Mouse (Mus musculus) C2C12 (cell line): ENCODE results near the gene Gm20388. TPM values are rescaled to one million over a fixed set of nuclear protein-coding genes. Genes with fewer than 3 reads are reported as not detected.

Experiments
- H3K27me3 ChIP-seq: one replicate; pipeline ENCODE4 v1.6.1; 2011; ENCODE audit not compliant: control insufficient read depth, insufficient read depth, insufficient read length
- H3K36me3 ChIP-seq: one replicate; pipeline ENCODE4 v1.6.1; 2011; ENCODE audit not compliant: control insufficient read depth, insufficient read depth
- H3K4me3 ChIP-seq: one replicate; pipeline ENCODE4 v1.5.1; 2011; ENCODE audit warnings: mild to moderate bottlenecking, control low read depth; ENCODE audit not compliant: poor library complexity, insufficient read depth, severe bottlenecking
- H3K79me2 ChIP-seq: one replicate; pipeline ENCODE4 v1.6.1; 2011; ENCODE audit not compliant: control insufficient read depth, insufficient read depth
- H3K79me3 ChIP-seq: one replicate; pipeline ENCODE4 v1.6.1; 2011; ENCODE audit warnings: low read depth, control low read depth
- H3ac ChIP-seq: one replicate; pipeline ENCODE3; 2011; ENCODE audit warnings: low read depth; ENCODE audit not compliant: control insufficient read depth, insufficient read length
- CEBPB ChIP-seq: IDR thresholded peaks from one replicate; pipeline ENCODE4 v1.6.1; 2011; ENCODE audit warnings: low read depth, mild to moderate bottlenecking, control low read depth, moderate library complexity
- CTCF ChIP-seq: IDR thresholded peaks from one replicate; pipeline ENCODE4 v1.5.1; 2011; ENCODE audit not compliant: control insufficient read depth, insufficient read depth, insufficient read length
- FOSL1 ChIP-seq: IDR thresholded peaks from one replicate; pipeline ENCODE4 v1.8.0; 2011; ENCODE audit warnings: mild to moderate bottlenecking, low read length; ENCODE audit not compliant: poor library complexity, insufficient read depth, severe bottlenecking
- MAX ChIP-seq: IDR thresholded peaks from one replicate; pipeline ENCODE4 v1.6.1; 2011; ENCODE audit warnings: mild to moderate bottlenecking, control low read depth
- MYOD1 ChIP-seq: IDR thresholded peaks from one replicate; pipeline ENCODE4 v1.6.1; 2011; ENCODE audit warnings: low read depth; ENCODE audit not compliant: control insufficient read depth, insufficient read length
- MYOG ChIP-seq: IDR thresholded peaks from one replicate; pipeline ENCODE4 v1.6.1; 2011; ENCODE audit not compliant: control insufficient read depth, insufficient read length; ENCODE audit errors: extremely low read depth
- USF1 ChIP-seq: IDR thresholded peaks from one replicate; pipeline ENCODE4 v1.6.1; 2011; ENCODE audit warnings: low read depth, mild to moderate bottlenecking, control low read depth, moderate library complexity
- polyA plus RNA-seq: library from polyadenylated mRNA; unstranded; fragments of >200 nt; fragmentation: generic; extraction: Trizol; gene quantifications from one replicate; pipeline ENCODE4 v1.2.1, GENCODE M21; 2012; ENCODE audit warnings: missing spikeins

Gm20388 gene
- polyA plus RNA-seq, 1 experiment, result 15.0 TPM

GRCm38 (mm10) chr8:122620446-122620845 is 2709.8 kb downstream of the Gm20388 start:
- peaks cover 16% of the 10 kb centered on the region for H3K27me3 ChIP-seq
- no peaks in the 10 kb centered on the region for H3K36me3 ChIP-seq
- H3K4me3 ChIP-seq, result no peak overlapping the region
- H3ac ChIP-seq, result no peak overlapping the region
- TF ChIP-seq CEBPB, result no peak
- no peak for TF ChIP-seq USF1
- TF ChIP-seq CTCF, result no peak
- TF ChIP-seq MAX, result no peak
- no peak for TF ChIP-seq MYOG
- TF ChIP-seq FOSL1, result no peak
- TF ChIP-seq MYOD1, result no peak
- H3K79me3 ChIP-seq, result no peaks in the 10 kb centered on the region
- H3K79me2 ChIP-seq, result no peaks in the 10 kb centered on the region

GRCm38 (mm10) chr8:122622727-122623126 is 2712.1 kb downstream of the Gm20388 start, which contains the start of gene Pabpn1l:
Pabpn1l (minus strand) TSS chr8:122622739.
- Histone ChIP-seq H3K27me3 (peaks cover 39% of the 10 kb centered on the region), H3K36me3 (no peaks in the 10 kb centered on the region), H3K4me3 (no peak within 1 kb of the TSS), H3K79me2 (no peaks in the 10 kb centered on the region), H3K79me3 (no peaks in the 10 kb centered on the region), H3ac (no peak within 1 kb of the TSS)
- TF ChIP-seq CEBPB (no peak), FOSL1 (no peak), MYOD1 (no peak), CTCF (no peak), MAX (no peak), MYOG (no peak), USF1 (no peak)

- Histone ChIP-seq H3K79me3 (no peaks in the 10 kb centered on the region), H3K36me3 (no peaks in the 10 kb centered on the region), H3K4me3 (no peak overlapping the region), H3ac (no peak overlapping the region), H3K79me2 (no peaks in the 10 kb centered on the region), H3K27me3 (peaks cover 52% of the 10 kb centered on the region)
- TF ChIP-seq MYOG, result no peak
- no peak for TF ChIP-seq MYOD1
- TF ChIP-seq USF1, result no peak
- no peak for TF ChIP-seq CTCF
- no peak for TF ChIP-seq MAX
- TF ChIP-seq FOSL1, result no peak
- no peak for TF ChIP-seq CEBPB
Observed at GRCm38 (mm10) chr8:122623844-122624642, 2713.4 kb downstream of the Gm20388 start.

- no peaks in the 10 kb centered on the region for H3K79me3 ChIP-seq
- no peak for TF ChIP-seq MYOG
- TF ChIP-seq MYOD1, result no peak
Observed at GRCm38 (mm10) chr8:122624653-122625052, 2714.0 kb downstream of the Gm20388 start.

GRCm38 (mm10) chr8:122625811-122626210 is 2715.2 kb downstream of the Gm20388 start:
- Histone ChIP-seq H3K4me3 (no peak overlapping the region), H3ac (no peak overlapping the region), H3K79me3 (no peaks in the 10 kb centered on the region), H3K79me2 (no peaks in the 10 kb centered on the region), H3K36me3 (no peaks in the 10 kb centered on the region), H3K27me3 (peaks cover 67% of the 10 kb centered on the region)
- TF ChIP-seq MYOD1, result no peak
- TF ChIP-seq MAX, result no peak
- no peak for TF ChIP-seq FOSL1
- no peak for TF ChIP-seq CTCF
- TF ChIP-seq MYOG, result no peak
- TF ChIP-seq USF1, result no peak
- no peak for TF ChIP-seq CEBPB

More at GRCm38 (mm10) chr8:122624653-122625052, 2714.0 kb downstream of the Gm20388 start:
- H3ac ChIP-seq, result no peak overlapping the region
- H3K4me3 ChIP-seq, result no peak overlapping the region
- H3K36me3 ChIP-seq, result no peaks in the 10 kb centered on the region
- peaks cover 58% of the 10 kb centered on the region for H3K27me3 ChIP-seq
- no peaks in the 10 kb centered on the region for H3K79me2 ChIP-seq
